Mouse (Mus musculus) embryonic facial prominence, embryonic 15.5 days (tissue): ENCODE measurements around the gene 3110082I17Rik. TPM values are rescaled to one million over a fixed set of nuclear protein-coding genes. Genes with fewer than 3 reads are reported as not detected.
A peak's percentile ranks its signal among the peaks of the same experiment; 100 is the strongest.

Experiments
- ATAC-seq: fragments of 200-750 bp; cut with Nextera tagmentation; 2 replicates; pipeline ENCODE4 v1.8.0; 2017; ENCODE audit warnings: low read depth, moderate TSS enrichment; ENCODE audit not compliant: insufficient number of reproducible peaks, low FRiP score, low TSS enrichment
- H3K27ac ChIP-seq: fragments of 300-500 bp; sonication (generic); replicated peaks from 2 replicates; pipeline ENCODE4 v1.5.1; 2015; ENCODE audit warnings: mild to moderate bottlenecking, inconsistent platforms
- H3K27me3 ChIP-seq: fragments of 300-500 bp; sonication (generic); 2 replicates; pipeline ENCODE4 v1.6.1; 2015; ENCODE audit warnings: inconsistent platforms
- H3K36me3 ChIP-seq: fragments of 300-500 bp; sonication (generic); 2 replicates; pipeline ENCODE4 v1.6.1; 2015; ENCODE audit warnings: mild to moderate bottlenecking, inconsistent platforms
- H3K4me1 ChIP-seq: fragments of 300-500 bp; sonication (generic); 2 replicates; pipeline ENCODE4 v1.6.1; 2015; ENCODE audit warnings: inconsistent platforms
- H3K4me2 ChIP-seq: fragments of 300-500 bp; sonication (generic); replicated peaks from 2 replicates; pipeline ENCODE4 v1.6.1; 2015; ENCODE audit warnings: mild to moderate bottlenecking, inconsistent platforms
- H3K4me3 ChIP-seq: fragments of 300-500 bp; sonication (generic); replicated peaks from 2 replicates; pipeline ENCODE4 v1.5.1; 2015; ENCODE audit warnings: mild to moderate bottlenecking, inconsistent platforms
- H3K9ac ChIP-seq: fragments of 300-500 bp; sonication (generic); 2 replicates; pipeline ENCODE4 v1.6.1; 2015; ENCODE audit warnings: inconsistent platforms
- H3K9me3 ChIP-seq: fragments of 300-500 bp; sonication (generic); replicated peaks from 2 replicates; pipeline ENCODE4 v1.6.1; 2016; ENCODE audit warnings: inconsistent platforms
- WGBS: fragments of 180-500 bp; shearing (Covaris S2); methylation state at CpG from one replicate; pipeline ENCODE4 v1.1.7; 2015; 5-methylcytosine and 5-hydroxymethylcytosine counted together
- polyA plus RNA-seq: library from polyadenylated mRNA; unstranded; fragments of >200 nt; fragmentation: Nextera tagmentation; extraction: Ambion mirVana; gene quantifications from 2 replicates; pipeline ENCODE4 v1.2.1, GENCODE M21; 2015

The 3110082I17Rik gene
- polyA plus RNA-seq, 1 experiment from 2014 or later, result 35.8 TPM

- no peak for ATAC-seq
- Histone ChIP-seq H3K9ac (no peak overlapping the region), H3K9me3 (no peaks in the 10 kb centered on the region), H3K4me3 (no peak overlapping the region), H3K27me3 (no peaks in the 10 kb centered on the region), H3K36me3 (peaks cover 26% of the 10 kb centered on the region), H3K27ac (no peak overlapping the region), H3K4me2 (no peak overlapping the region), H3K4me1 (peaks cover 6% of the 10 kb centered on the region; the same call in 1 of the 2 replicates)
- 82% methylated on average over 8 of the region's 8 CpGs for WGBS
Observed at GRCm38 (mm10) chr5:139332590-139333272, 127.6 kb downstream of the 3110082I17Rik start.

- Histone ChIP-seq H3K4me3 (no peak overlapping the region), H3K27ac (no peak overlapping the region), H3K36me3 (peaks cover 18% of the 10 kb centered on the region), H3K27me3 (0 out of 2 replicates have a peak, but pooled peaks cover 1% of the 10 kb centered on the region), H3K4me2 (no peak overlapping the region), H3K9ac (no peak overlapping the region), H3K4me1 (peaks cover 6% of the 10 kb centered on the region; the same call in 1 of the 2 replicates), H3K9me3 (no peaks in the 10 kb centered on the region)
- ATAC-seq, result 0 out of 2 replicates have a peak, but pooled peaks have one; percentile 27
- 16% methylated on average over 8 of the region's 8 CpGs for WGBS
Observed at GRCm38 (mm10) chr5:139331742-139332141, 128.6 kb downstream of the 3110082I17Rik start.

- no peak for ATAC-seq
- Histone ChIP-seq H3K9ac (no peak overlapping the region), H3K4me3 (no peak overlapping the region), H3K27ac (no peak overlapping the region), H3K4me1 (peaks cover 6% of the 10 kb centered on the region; the same call in 1 of the 2 replicates), H3K27me3 (peaks cover 11% of the 10 kb centered on the region), H3K4me2 (no peak overlapping the region), H3K36me3 (peaks cover 10% of the 10 kb centered on the region), H3K9me3 (no peaks in the 10 kb centered on the region)
- WGBS, result 53% methylated on average over 7 of the region's 7 CpGs
Observed at GRCm38 (mm10) chr5:139330766-139331165, 129.6 kb downstream of the 3110082I17Rik start.

GRCm38 (mm10) chr5:139327634-139328020 is 132.7 kb downstream of the 3110082I17Rik start:
- WGBS, result 65% methylated on average over 7 of the region's 7 CpGs
- no peak overlapping the region for H3K4me2 ChIP-seq
- no peak overlapping the region for H3K9ac ChIP-seq
- no peak overlapping the region for H3K27ac ChIP-seq
- ATAC-seq, result no peak
- H3K9me3 ChIP-seq, result no peaks in the 10 kb centered on the region
- peaks cover 26% of the 10 kb centered on the region for H3K4me1 ChIP-seq
- H3K27me3 ChIP-seq, result peaks cover 43% of the 10 kb centered on the region
- no peaks in the 10 kb centered on the region for H3K36me3 ChIP-seq
- no peak overlapping the region for H3K4me3 ChIP-seq

- Histone ChIP-seq H3K27me3 (peaks cover 45% of the 10 kb centered on the region), H3K4me2 (no peak overlapping the region), H3K27ac (no peak overlapping the region), H3K36me3 (no peaks in the 10 kb centered on the region), H3K4me1 (peaks cover 26% of the 10 kb centered on the region), H3K9me3 (no peaks in the 10 kb centered on the region), H3K4me3 (no peak overlapping the region), H3K9ac (no peak overlapping the region)
- WGBS, result 67% methylated on average over 7 of the region's 7 CpGs
- ATAC-seq, result no peak
Observed at GRCm38 (mm10) chr5:139326986-139327633, 133.2 kb downstream of the 3110082I17Rik start.

- peaks cover 45% of the 10 kb centered on the region for H3K27me3 ChIP-seq
- H3K4me1 ChIP-seq, result peaks cover 21% of the 10 kb centered on the region; the same call in 1 of the 2 replicates
- 64% methylated on average over 13 of the region's 13 CpGs for WGBS
- no peaks in the 10 kb centered on the region for H3K36me3 ChIP-seq
- ATAC-seq, result no peak
- no peak overlapping the region for H3K9ac ChIP-seq
- H3K4me3 ChIP-seq, result no peak overlapping the region
- H3K9me3 ChIP-seq, result no peaks in the 10 kb centered on the region
- no peak overlapping the region for H3K27ac ChIP-seq
- H3K4me2 ChIP-seq, result no peak overlapping the region
Observed at GRCm38 (mm10) chr5:139326111-139326696, 134.1 kb downstream of the 3110082I17Rik start.

- no peak within 1 kb of the TSS for H3K27ac ChIP-seq
- H3K9ac ChIP-seq, result peak within 1 kb of the TSS; percentile 44
- 4% methylated on average over 54 of the region's 61 CpGs for WGBS
- peak within 1 kb of the TSS; percentile 99 for H3K4me2 ChIP-seq
- H3K4me1 ChIP-seq, result peaks cover 21% of the 10 kb centered on the region; the same call in 1 of the 2 replicates
- peak; percentile 71 for ATAC-seq
- peaks cover 45% of the 10 kb centered on the region for H3K27me3 ChIP-seq
- peak within 1 kb of the TSS; percentile 59 for H3K4me3 ChIP-seq
- H3K9me3 ChIP-seq, result no peaks in the 10 kb centered on the region
- H3K36me3 ChIP-seq, result no peaks in the 10 kb centered on the region
Observed at GRCm38 (mm10) chr5:139325395-139325966, 134.8 kb downstream of the 3110082I17Rik start, which contains the start of gene Adap1. Gene Adap1, minus strand, starts transcription at chr5:139325622.

- Histone ChIP-seq H3K4me1 (peaks cover 21% of the 10 kb centered on the region; the same call in 1 of the 2 replicates), H3K9ac (peak overlapping the region; percentile 44), H3K27me3 (peaks cover 45% of the 10 kb centered on the region), H3K9me3 (no peaks in the 10 kb centered on the region), H3K4me2 (peak overlapping the region; percentile 99), H3K4me3 (peak overlapping the region; percentile 59), H3K36me3 (no peaks in the 10 kb centered on the region), H3K27ac (no peak overlapping the region)
- 2% methylated on average over 43 of the region's 62 CpGs for WGBS
- ATAC-seq, result 0 out of 2 replicates have a peak, but pooled peaks have one; percentile 16
Observed at GRCm38 (mm10) chr5:139324691-139325394, 135.5 kb downstream of the 3110082I17Rik start.

- ATAC-seq, result no peak
- H3K9me3 ChIP-seq, result no peaks in the 10 kb centered on the region
- H3K36me3 ChIP-seq, result no peaks in the 10 kb centered on the region
- no peak overlapping the region for H3K27ac ChIP-seq
- H3K9ac ChIP-seq, result no peak overlapping the region
- H3K4me3 ChIP-seq, result 0 out of 2 replicates have a peak overlapping the region, but pooled peaks have one; percentile 6
- 56% methylated on average over 5 of the region's 5 CpGs for WGBS
- peaks cover 21% of the 10 kb centered on the region; the same call in 1 of the 2 replicates for H3K4me1 ChIP-seq
- peak overlapping the region; percentile 99; the same call in 1 of the 2 replicates for H3K4me2 ChIP-seq
- H3K27me3 ChIP-seq, result peaks cover 45% of the 10 kb centered on the region
Observed at GRCm38 (mm10) chr5:139324045-139324491, 136.3 kb downstream of the 3110082I17Rik start.

- Histone ChIP-seq H3K9ac (no peak overlapping the region), H3K4me1 (peaks cover 21% of the 10 kb centered on the region; the same call in 1 of the 2 replicates), H3K4me3 (no peak overlapping the region), H3K27ac (no peak overlapping the region), H3K4me2 (no peak overlapping the region), H3K9me3 (no peaks in the 10 kb centered on the region), H3K27me3 (peaks cover 45% of the 10 kb centered on the region), H3K36me3 (no peaks in the 10 kb centered on the region)
- no peak for ATAC-seq
- 65% methylated on average over 9 of the region's 9 CpGs for WGBS
Observed at GRCm38 (mm10) chr5:139323260-139323924, 136.9 kb downstream of the 3110082I17Rik start.
